Mouse (Mus musculus): Measurements from ENCODE around the gene Dusp13.

Dusp13 gene

DNA sequence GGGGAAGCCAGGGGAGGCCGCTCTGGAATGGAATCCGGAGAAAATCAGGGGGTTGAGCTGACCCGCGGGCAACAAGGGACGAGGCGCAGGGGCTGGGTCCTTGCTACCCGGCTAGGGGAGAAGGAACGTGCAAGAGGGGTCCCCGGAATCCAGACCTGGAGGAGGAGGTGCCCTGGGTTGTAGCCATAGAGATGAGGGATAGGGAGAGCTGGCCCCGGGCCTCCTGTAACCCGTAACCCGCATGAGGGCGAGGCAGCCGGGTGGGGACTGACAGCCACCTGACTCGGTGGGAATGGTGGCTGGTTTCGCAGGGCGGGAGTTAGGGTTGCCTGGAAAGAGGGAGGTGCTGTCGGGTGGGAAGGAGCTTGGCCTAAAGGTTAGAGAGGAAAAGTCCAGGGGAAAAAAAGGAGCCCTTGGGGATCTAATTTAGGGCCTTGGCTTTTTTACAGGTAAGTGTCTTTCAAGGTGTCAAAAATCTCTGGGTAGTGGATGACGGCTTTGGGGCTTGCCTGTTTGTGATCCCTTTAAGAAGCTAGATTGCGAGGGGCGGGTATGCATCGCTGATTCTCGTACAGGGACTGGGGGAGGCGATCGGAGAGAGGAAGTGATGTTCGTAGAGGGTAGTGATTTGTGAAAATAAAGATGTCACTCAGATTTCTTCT lies at the start of gene Dusp13:
TSS of gene Dusp13 (minus strand) at position 301 of the 662 bp plus-strand sequence.
- DNase-seq (ENCODE audit: low spot score) = no peak

DNA sequence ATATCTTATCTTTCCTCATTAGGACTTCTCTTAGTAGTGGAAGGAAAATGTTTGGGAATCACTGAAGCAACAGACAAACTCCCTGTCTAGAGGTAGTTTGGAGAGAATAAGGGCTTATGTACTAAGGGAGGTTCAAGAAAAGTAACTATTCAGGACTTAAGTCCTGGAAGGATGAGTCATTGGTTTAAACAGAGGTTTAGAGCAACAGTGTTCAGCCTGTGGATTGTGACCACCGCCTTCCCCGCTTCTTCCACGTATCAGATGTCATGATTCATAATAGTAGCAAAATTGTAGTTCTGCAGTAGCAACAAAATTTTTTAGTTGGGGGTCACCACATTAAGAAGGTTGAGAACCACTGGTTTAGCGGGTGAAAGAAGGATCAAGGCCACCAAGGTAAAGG lies 49.7 kb upstream of the Dusp13 start:
- no peak for DNase-seq (ENCODE audit: low spot score)

DNA sequence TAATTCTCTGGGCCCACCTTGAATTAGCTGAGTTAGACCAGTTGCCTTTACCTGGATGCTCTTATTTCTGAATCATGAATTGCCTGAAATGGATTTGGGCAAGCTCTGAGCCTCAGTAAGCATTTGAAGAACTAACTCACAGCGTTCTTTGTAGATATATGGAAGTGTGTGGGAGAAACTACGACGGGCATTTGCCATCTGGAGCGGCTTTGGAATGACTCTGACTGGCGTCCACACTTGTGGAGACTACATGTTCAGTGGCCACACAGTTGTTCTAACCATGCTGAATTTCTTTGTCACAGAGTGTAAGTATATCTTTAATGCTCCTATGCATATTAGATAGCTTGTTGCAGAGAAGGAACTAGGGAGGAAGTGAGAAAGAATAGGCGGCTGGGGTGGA lies 41.3 kb upstream of the Dusp13 start:
- no peak for DNase-seq (ENCODE audit: low spot score)

DNA sequence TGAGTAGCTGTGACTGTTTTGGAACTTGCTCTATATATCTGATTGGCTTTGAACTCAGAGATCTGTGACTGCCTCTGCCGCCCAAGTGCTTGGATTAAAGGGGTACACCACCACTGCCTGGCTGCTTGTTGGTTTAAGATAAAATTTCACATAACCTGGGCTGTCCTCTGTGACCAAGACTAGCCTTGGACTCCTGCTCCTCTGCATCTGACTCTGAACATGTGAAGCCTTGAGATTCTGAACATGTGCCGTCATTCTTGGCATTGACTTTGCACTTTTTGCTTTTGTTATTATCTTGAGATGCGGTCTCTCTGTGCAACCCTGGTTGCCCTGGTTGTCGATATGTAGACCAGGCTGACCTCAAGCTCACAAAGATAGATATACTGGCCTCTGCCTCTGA lies 40.7 kb upstream of the Dusp13 start:
- no peak for DNase-seq (ENCODE audit: low spot score)

DNA sequence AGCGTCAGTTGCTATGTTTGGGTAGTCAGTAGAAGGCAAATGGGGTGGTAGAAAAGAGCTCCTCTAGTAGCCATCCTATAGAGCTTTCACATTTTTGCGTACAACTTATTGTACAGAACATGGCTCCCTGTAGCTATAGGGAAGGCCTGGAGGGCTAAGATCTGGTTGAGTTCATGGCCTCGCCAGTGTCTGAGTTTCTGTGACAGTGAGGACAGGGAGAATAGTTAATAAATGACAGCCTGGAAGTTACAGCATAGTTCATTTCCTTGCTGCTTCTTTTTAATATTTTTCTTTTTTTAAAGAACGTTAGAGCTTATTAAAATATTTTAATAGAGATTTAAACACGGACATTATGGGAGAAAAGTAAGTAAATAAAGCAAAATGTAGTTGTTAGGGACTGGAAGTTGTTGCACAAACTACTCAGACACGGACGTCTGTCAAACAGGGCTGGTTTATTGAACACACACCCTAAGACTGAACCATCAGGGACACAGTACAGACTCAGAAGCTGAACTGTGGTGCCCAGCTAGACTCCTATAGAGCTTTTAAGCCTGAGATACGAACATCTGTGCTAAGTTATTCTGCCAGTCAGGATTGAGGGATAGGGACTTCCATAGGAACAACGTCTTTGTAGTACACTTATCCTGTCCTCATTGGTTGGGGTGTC lies 39.7 kb upstream of the Dusp13 start:
- no peak for DNase-seq (ENCODE audit: low spot score)

DNA sequence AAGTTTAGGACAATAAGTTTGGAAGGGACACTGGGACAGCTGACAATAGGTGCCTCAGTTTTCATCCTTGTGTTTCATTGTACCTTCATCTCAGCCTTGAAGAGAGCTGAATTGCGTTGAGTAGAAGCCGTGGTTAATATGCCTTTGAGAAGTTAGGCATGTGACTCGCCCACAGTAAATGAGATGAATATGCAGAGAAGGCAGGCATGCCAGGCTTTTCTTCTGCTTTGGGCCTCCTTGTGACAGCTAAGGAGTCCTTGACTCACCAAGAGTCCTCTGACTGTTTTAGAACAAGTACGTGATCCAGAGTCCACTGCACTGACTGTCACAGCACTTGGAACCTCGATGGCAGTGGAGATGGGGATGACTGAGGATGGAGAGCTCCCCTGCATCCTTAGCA lies 37.1 kb upstream of the Dusp13 start:
- no peak for DNase-seq (ENCODE audit: low spot score)

DNA sequence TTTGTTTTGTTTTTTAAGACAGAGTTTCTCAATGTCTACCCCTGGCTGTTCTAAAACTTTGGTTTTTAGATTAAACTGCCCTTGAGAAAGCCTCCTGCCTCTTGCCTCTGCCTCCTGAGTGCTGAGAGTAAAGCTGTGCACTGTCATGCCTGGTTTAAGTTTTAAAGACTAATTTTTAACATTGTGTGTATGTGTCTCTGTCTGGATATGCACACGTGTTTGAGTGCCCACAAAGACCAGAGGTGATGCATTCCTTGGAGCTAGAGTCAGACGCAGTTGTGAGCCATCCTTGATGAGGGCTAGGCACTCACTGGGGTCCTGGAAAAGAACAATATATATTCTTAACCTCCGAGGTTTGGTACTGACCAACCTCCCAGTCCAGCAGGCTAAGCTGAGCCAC lies 36.4 kb upstream of the Dusp13 start:
- DNase-seq (ENCODE audit: low spot score) = no peak

DNA sequence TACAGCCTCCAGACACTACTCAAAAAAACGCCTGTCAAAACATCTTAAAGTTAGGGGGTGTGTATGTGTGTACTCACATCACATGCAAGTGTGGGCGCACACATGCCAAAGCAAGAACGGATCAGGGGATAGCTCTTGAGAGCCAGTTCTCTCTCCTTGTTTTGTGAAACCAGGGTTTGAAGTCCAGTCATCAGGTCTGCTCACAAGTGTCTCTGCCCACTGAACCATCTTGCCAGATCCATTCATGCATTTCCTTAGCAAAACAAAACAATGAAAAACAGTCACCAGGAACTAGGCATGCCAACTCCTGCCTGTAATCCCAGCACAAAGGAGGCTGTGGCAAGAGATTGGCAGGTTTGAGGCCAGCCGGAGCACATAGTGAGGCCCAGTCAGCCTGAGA lies 35.5 kb upstream of the Dusp13 start:
- no peak for DNase-seq (ENCODE audit: low spot score)

DNA sequence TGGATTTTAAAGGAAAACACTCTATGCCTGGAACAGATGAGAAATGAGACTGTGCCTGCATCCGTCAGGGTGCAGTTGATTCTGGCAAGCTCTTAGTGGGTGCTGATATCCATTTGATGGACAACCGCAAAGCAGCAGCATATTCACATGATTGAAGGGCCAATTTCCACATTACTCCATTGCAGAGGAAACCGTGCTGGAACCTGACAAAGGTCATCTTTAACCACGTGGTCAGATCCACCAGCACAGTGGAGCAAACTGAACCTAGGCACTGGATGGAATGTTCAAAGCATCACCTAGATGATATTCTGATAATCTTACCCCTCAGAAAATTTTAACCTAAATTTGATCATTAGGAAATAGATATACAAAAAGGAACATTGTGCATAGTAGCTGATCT lies 25.2 kb upstream of the Dusp13 start:
- DNase-seq (ENCODE audit: low spot score) = no peak

DNA sequence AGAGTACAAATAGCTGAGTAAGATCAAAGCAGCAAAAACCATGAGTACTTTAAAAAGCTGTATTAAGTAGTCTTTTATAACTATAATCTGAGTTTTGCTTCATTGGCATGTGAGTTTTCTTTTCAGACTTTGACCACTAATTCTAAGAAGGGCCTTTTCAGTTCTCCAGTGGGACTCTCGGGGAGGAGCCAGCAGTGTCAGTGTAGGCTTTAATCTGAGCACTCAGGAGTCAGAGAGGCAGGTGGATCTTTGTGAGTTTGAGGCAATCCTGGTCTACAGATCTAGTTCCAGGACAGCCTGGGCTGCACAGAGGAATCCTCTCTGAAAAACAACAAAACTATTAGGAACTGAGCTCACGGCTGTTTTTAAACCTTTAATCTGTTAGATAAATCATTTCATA lies 23.0 kb upstream of the Dusp13 start:
- DNase-seq (ENCODE audit: low spot score) = no peak

DNA sequence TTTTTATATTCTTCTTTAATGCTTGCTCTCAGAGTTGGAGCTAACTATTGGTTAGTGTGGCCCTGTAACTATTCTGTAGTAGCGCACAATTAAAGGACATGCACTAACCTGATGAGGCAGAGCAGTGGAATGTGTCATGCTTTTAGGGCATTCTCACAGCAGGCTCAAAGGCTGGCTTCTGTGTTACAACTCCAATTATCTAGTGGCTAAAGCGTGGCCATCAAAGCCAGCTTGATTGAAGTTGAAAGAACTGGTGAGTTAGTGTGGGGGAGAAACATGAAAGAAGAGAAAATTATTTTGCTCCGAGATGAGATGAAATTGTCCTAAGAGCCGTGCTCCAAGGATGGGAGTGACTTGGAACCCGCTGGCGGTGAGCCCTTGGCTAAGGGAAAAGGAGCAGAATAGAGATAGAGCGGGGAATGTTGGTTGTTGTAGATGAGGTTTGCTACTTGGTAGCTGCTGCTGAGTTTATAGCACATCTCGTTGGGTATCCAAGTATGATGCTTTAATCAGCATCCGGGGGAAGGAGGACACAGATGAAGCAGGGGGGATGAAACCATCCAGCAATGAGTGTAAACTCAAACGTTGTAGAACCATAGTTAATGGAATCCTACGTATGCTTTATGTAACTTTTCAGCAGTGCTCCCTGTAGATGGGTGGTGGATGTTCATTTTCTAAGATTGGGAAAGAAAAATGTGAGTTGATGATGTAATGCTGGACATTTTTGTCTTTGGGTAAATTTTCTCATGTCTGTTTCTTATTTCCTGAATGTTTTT lies 21.7 kb upstream of the Dusp13 start:
- DNase-seq (ENCODE audit: low spot score) = no peak

DNA sequence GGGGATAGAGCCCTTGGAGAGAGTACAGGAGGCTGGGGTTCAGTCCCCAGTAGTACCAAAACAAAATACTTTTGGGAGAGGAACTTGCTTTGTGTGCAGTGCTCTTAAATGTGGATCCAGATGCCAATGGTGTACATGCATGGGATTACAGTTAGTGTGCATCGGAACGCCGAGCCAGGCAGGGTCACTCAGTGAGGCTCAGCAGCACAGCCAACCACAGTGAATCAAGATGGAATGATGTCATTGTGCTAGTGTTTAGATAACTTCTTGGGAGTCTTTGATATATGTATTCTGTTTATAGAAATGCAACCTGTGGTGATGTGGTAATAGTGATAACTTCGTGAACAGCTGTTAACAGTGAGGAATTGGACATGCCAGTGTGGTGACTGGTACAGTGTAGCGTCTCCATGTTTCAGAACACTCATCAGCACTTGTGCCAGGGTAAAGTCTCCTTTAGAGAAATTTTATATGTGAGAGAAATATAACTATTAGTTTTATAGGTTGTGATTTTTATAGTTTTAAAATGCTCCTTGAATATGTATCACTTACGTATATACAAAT lies 15.5 kb upstream of the Dusp13 start:
- DNase-seq (ENCODE audit: low spot score) = no peak

DNA sequence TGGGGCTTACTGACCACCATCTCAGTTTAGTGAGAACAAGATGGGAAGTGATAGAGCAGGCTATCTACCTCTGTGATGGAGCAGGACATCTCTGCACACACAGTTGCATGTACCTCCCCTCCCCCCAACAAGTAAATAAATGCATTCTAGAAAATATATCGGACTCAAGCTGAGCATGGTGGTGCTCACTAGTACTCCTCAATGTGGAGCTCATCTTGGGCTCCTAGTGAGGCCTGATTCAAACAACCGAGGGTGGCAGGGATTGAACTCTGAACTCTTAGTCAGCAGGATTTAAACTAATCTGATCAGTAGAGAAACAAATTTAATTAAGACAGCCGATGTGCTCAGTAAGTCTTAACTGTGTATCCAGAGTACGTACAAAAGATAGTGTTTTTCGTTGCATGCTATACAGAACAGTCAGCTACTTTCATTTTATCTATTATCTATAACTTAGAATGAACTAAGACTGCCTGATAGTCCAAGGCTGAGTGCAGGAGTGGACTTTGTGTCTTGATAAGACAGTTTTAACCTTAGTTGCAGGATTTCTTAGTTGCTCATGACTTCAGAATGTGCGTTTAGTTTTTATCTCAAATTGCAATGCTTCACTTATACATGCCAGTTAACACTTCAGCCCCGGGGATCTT lies 14.9 kb upstream of the Dusp13 start:
- no peak for DNase-seq (ENCODE audit: low spot score)

DNA sequence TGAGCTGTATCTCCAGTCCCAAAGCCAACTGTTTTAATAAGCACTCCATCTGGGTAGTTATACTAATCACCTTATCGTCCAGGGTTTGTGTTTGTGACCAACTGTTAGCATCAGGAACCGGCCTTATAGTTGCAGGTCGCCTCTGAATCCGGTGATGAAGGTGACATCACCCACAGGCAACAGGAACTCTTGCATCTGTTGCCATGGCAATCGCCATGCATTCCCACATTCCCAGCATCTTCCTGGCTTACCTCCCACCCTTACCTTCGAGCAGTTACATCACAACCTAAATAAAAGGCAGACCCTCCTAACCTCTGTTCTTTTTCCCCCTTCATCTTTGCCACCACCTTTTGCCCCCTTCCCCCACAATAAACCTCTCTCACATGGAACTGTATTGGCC lies 13.7 kb upstream of the Dusp13 start:
- no peak for DNase-seq (ENCODE audit: low spot score)

DNA sequence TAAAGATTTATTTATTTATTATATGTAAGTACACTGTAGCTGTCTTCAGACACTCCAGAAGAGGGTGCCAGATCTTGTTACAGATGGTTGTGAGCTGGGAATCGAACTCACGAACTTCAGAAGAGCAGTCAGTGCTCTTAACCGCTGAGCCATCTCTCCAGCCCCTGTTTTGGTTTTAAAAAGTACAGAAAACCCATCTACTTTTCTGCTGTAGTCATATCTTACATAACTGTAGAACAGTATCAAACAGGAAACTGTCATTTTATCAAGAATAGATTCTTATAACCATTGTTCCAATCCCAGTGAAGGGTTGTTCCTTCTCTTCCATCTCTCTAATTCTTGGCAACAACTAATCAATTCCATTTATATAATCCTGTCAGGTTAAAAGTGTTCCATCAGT lies 12.8 kb upstream of the Dusp13 start:
- no peak for DNase-seq (ENCODE audit: low spot score)

DNA sequence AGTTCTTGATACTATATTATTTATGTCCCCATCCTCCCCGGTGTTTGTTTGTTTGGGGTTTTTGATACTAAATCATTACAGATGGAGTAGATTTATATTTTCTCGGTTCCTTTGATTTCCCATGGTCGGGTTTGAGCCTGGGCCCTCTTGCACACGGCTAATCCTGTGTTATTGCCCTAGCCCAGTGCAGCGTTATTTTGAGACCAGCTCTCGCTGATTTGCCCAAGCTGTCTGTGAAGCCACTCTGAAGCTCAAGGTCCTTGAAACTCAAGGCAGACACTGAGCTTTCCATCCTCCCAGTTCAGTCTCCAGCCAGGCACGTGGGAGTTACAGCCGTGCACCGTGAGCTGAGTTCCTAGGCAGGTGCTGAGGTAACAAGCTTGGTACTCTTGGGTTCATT lies 10.6 kb upstream of the Dusp13 start:
- DNase-seq (ENCODE audit: low spot score) = no peak

DNA sequence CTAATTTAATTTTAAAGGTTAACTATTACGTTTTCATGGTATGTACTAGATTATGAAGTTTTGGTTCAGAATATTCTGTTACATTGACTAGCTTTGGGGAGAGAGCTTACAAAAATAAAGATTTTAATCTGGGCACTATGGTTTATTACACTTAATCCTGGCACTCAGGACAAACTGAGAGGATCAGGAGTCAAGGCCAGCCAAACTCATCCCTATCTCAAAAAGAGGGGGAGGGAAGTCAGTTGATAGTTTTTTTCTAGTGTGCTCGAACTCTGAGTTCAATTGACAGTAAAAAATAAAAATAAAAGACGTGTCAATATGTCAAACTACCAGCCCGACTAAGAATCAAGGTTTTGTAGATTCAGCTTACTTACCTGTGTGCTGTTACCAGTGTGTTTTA lies 2.4 kb upstream of the Dusp13 start:
- DNase-seq (ENCODE audit: low spot score) = no peak

DNA sequence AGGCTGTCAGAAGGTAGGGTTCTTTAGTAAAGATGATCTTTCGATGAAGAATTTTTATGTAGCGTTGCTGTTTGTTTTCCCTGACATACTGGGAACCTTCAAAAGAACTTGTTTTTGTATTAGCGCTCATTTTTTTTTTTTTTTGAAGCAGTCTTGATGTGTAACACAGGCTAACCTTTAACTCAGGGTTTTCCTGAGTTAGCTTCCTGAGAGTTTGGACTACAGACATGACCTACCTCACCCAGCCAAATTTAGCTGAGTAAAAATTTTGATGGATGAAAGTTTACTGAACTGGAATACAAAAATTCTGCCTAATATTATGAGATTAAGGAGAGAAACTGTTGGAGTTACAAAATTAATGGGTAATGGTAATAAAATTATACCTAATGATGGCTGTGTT lies 1.4 kb upstream of the Dusp13 start:
- DNase-seq (ENCODE audit: low spot score) = no peak

DNA sequence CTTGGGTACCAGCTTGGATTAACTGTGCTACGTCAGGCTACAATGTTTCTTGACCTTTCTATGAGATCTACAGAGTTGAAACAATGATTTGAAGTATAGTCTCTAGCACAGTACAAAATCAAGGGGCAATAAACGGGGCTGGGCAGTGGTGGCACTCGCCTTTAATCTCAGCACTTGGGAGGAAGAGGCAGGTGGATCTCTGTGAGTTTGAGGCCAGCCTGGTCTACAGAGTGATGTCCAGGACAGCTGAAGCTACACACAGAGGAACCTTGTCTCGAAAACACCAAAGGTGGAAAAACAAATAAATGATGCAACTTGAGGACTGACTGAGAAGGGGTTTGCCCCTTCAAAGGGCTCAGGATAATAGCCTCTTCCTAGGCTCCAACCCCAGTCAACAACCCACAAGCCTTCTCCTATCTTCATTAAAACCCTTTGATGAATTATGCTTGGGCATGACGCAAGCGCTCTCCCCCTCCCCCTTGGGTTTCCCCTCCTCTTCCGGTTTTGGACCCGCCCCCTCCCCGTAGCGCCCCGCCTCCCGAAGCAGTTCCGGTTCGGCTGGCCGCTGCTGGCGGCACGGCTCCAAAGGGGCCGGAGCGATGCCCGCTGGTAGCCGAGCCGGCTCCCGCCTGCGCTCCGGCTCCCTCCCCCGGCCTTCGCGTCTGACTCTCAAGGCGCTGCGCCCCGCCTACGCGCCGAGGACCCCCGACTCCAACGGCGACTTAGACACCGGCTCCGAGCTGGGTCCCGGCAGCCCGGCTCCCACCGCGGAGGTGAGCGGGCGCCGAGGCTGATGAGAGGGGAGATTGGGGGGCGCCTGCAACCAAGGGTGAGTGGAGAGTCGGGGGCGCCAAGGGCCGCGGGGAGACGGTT lies 737 bp downstream of the Dusp13 start, which contains the start of gene Samd8:
TSS of gene Samd8 (plus strand) at position 524 of the 873 bp plus-strand sequence.
- peak; percentile 58 for DNase-seq (ENCODE audit: low spot score)

DNA sequence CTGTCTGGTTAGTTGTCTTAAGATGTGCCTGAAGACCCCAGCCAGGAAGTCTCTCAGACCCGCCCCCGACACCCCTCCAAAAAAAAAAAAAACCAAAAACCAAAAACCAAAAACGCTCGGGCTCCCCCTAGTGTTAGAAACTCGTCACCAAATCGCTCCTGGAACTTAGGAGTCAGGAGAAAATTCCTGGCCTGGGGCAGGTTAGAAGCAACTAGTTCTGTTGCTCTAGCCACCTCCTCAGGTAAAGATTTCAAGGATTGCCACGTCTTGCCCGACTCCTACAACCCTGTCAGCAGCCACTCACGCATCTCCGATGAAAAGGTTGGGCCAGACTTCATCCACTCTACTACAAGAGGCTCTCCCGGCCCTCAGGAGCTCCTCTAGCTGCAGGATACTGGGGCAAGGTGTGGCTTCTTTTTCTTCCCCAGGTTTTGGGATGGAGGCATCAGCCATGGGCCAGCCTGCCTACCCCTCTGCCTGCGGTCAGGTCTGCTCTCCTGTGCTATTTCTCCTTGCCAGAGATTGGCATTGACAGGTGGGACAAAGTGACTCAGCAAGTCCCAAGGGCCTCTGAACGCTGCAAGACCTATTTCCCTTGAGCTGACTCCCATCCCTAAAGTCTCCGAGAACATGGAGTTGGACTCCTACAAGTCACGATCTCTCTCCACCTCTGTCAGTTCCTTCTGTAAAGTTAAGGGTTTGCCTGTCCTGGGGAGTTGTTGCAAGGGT lies 2.7 kb downstream of the Dusp13 start:
- DNase-seq (ENCODE audit: low spot score) = no peak

Measured in urinary bladder, postnatal 10 days (tissue).